Mouse (Mus musculus) brain, adult 2 months (tissue): ENCODE measurements at regions not wholly inside any gene's neighbourhood (a gene's known extent, or its start where the extent isn't known, plus 50 kb on each side); places are given as distances from the start of the nearest gene placed in this dataset.

ENCODE experiments used
- DNase-seq: peaks from one replicate; pipeline ENCODE4 v3.0.0; 2011; ENCODE audit warnings: low read depth, low spot score

GRCm38 (mm10) chr4:75213176-75213476 is 65.0 kb downstream of the Dmac1 start:
- no peak for DNase-seq

GRCm38 (mm10) chr4:75212396-75213175 is 65.5 kb downstream of the Dmac1 start:
- peak; percentile 76 for DNase-seq
